In the genomic region with DNA sequence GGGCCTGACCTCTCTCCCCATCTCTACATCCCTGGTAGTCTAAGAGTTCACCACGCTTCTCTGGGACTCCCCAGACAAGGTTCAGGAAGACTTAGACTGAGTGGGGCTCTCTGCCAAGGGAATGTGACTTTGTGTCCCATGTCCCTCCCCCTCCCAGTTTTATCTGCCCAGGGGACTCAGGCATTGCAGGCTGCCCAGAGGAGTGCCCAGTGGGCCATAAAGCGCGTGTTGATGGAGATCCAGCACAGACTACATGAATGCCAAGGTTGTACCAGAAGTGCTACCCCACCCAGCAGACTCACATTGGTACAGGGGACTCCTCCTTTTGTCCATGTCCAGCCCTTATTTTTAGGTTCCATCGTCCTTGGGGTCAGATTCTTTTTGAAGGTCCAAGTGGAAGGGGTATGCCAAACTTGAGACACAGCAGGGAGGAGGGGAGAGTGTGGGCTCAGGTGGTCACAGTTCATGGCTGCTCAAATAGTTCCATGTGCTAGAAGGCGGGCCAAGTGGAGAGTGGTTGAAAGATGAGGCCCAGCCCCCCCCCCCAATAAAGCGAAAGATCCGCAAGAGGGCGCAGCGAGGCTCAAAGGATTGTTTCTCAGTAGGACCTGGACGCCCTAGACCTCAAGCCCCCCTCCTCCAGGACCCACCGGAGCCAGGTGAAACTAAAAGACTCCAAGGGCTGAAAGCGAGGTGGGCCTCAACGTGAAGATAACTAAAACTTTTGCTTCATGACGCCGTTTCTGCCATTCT, we compare ENCODE assay signal across 9 mouse cellular contexts. TPM values are rescaled to one million over a fixed set of nuclear protein-coding genes. Genes with fewer than 3 reads are reported as not detected.
A peak's percentile ranks its signal among the peaks of the same experiment; 100 is the strongest.
DNase-seq lines count a peak whose midpoint lies in the region; ATAC-seq and TF ChIP-seq lines count a peak whose summit lies in the region.
"Had no signal": no experiment of that assay in that cellular context is flagged by ENCODE, and none has a peak within 500 bp of the region (broad histone marks: within the 10 kb centered on the region; RNA-seq: fewer than 3 reads in every experiment).

No protein-coding gene starts in this region.

- H3K27me3 ChIP-seq in kidney, embryonic 14.5 days (ENCODE audit: control insufficient read depth, insufficient read depth, low read length): peaks cover 57% of the 10 kb centered on the region
- H3K27me3 ChIP-seq in embryonic facial prominence, embryonic 13.5 days: peaks cover 81% of the 10 kb centered on the region
- H3K27me3 ChIP-seq in midbrain, embryonic 11.5 days (ENCODE audit: control insufficient read depth, insufficient read depth, low read length): peaks cover 31% of the 10 kb centered on the region
- peaks cover 39% of the 10 kb centered on the region for H3K27me3 ChIP-seq in lung, postnatal 0 days (replicated peaks; ENCODE audit: insufficient read depth, low read length)

- no peaks in the 10 kb centered on the region for H3K36me3 ChIP-seq in kidney, embryonic 14.5 days (ENCODE audit: control insufficient read depth, insufficient read depth, low read length)
- no peaks in the 10 kb centered on the region for H3K36me3 ChIP-seq in embryonic facial prominence, embryonic 13.5 days
- H3K36me3 ChIP-seq in midbrain, embryonic 11.5 days (ENCODE audit: control insufficient read depth, insufficient read depth, low read length): no peaks in the 10 kb centered on the region
- H3K36me3 ChIP-seq in lung, postnatal 0 days (ENCODE audit: insufficient read depth, low read length): no peaks in the 10 kb centered on the region

- TF ChIP-seq CTCF in lung, postnatal 0 days (IDR thresholded peaks at IDR 0.05): no peak

- 34% methylated on average over 15 of the region's 15 CpGs for WGBS in kidney, embryonic 14.5 days
- WGBS in embryonic facial prominence, embryonic 13.5 days: 29% methylated on average over 15 of the region's 15 CpGs
- 27% methylated on average over 15 of the region's 15 CpGs for WGBS in midbrain, embryonic 11.5 days
- WGBS in lung, postnatal 0 days: 28% methylated on average over 15 of the region's 15 CpGs

- H3K9me3 ChIP-seq in kidney, embryonic 14.5 days (ENCODE audit: control insufficient read depth, low read length): no peaks in the 10 kb centered on the region
- H3K9me3 ChIP-seq in embryonic facial prominence, embryonic 13.5 days: no peaks in the 10 kb centered on the region
- H3K9me3 ChIP-seq in midbrain, embryonic 11.5 days (ENCODE audit: control insufficient read depth, low read length): no peaks in the 10 kb centered on the region
- no peaks in the 10 kb centered on the region for H3K9me3 ChIP-seq in lung, postnatal 0 days (ENCODE audit: low read length)

- no peak overlapping the region for H3K4me3 ChIP-seq in kidney, embryonic 14.5 days (ENCODE audit: low read length)
- H3K4me3 ChIP-seq in embryonic facial prominence, embryonic 13.5 days: no peak overlapping the region
- H3K4me3 ChIP-seq in midbrain, embryonic 11.5 days (ENCODE audit: low read depth, low read length): no peak overlapping the region
- no peak overlapping the region for H3K4me3 ChIP-seq in lung, postnatal 0 days (ENCODE audit: low read depth, low read length)

- no peak for ATAC-seq in kidney, embryonic 14.5 days (ENCODE audit: low FRiP score, low TSS enrichment)
- ATAC-seq in embryonic facial prominence, embryonic 13.5 days (ENCODE audit: insufficient number of reproducible peaks, insufficient read depth, low FRiP score, low TSS enrichment, low read depth): no peak
- ATAC-seq in midbrain, embryonic 11.5 days (ENCODE audit: low FRiP score): no peak
- no peak for ATAC-seq in lung, postnatal 0 days

- H3K4me2 ChIP-seq in kidney, embryonic 14.5 days (replicated peaks; ENCODE audit: low read depth, low read length): peak overlapping the region; percentile 21; the same call in 1 of the 2 replicates
- peak overlapping the region; percentile 43 for H3K4me2 ChIP-seq in embryonic facial prominence, embryonic 13.5 days
- peak overlapping the region; percentile 28; the same call in 1 of the 2 replicates for H3K4me2 ChIP-seq in midbrain, embryonic 11.5 days
- no peak overlapping the region for H3K4me2 ChIP-seq in lung, postnatal 0 days (replicated peaks; ENCODE audit: low read depth, low read length)

- DNase-seq in kidney, adult 11 months: no peak
- peak; percentile 54 for DNase-seq in ES-CJ7 (ENCODE audit: low read depth, low spot score)
- DNase-seq in midbrain, embryonic 11.5 days (ENCODE audit: low spot score, missing footprints): no peak
- no peak for DNase-seq in natural killer cell, adult 2 months (ENCODE audit: low spot score in 2 of 2)
- no peak for DNase-seq in lung, postnatal 0 days (ENCODE audit: low spot score)
- DNase-seq in layer of hippocampus, postnatal 14 days (ENCODE audit: low spot score in 2 of 2): no peak

- H3K9ac ChIP-seq in kidney, embryonic 14.5 days (ENCODE audit: low read depth, low read length): no peak overlapping the region
- no peak overlapping the region for H3K9ac ChIP-seq in embryonic facial prominence, embryonic 13.5 days
- H3K9ac ChIP-seq in midbrain, embryonic 11.5 days (ENCODE audit: low read length): no peak overlapping the region
- H3K9ac ChIP-seq in lung, postnatal 0 days (replicated peaks; ENCODE audit: low read depth): no peak overlapping the region

- TF ChIP-seq EP300 in lung, postnatal 0 days (IDR thresholded peaks at IDR 0.05): no peak

- no peak overlapping the region for H3K27ac ChIP-seq in kidney, embryonic 14.5 days (ENCODE audit: low read depth, low read length)
- H3K27ac ChIP-seq in embryonic facial prominence, embryonic 13.5 days: no peak overlapping the region
- no peak overlapping the region for H3K27ac ChIP-seq in midbrain, embryonic 11.5 days (ENCODE audit: low read depth, low read length)
- no peak overlapping the region for H3K27ac ChIP-seq in lung, postnatal 0 days (ENCODE audit: low read length)

- H3K4me1 ChIP-seq in kidney, embryonic 14.5 days (ENCODE audit: control insufficient read depth, insufficient read depth, low read length): peaks cover 8% of the 10 kb centered on the region; the same call in 1 of the 2 replicates
- H3K4me1 ChIP-seq in embryonic facial prominence, embryonic 13.5 days: peaks cover 12% of the 10 kb centered on the region
- peaks cover 4% of the 10 kb centered on the region; the same call in 1 of the 2 replicates for H3K4me1 ChIP-seq in midbrain, embryonic 11.5 days (ENCODE audit: control insufficient read depth, insufficient read depth, low read length)
- peaks cover 2% of the 10 kb centered on the region; the same call in 1 of the 2 replicates for H3K4me1 ChIP-seq in lung, postnatal 0 days (ENCODE audit: insufficient read depth, low read depth, low read length)

RNA-seq across cellular contexts. Expression of gene Prss56, which starts 1.1 kb away (rescaled TPM):
- polyA plus RNA-seq in kidney, embryonic 14.5 days (2014; fragmentation: Nextera tagmentation; extraction: Ambion mirVana): not detected in 2 replicates
- not detected in 2 replicates for polyA plus RNA-seq in embryonic facial prominence, embryonic 13.5 days (2015; fragmentation: Nextera tagmentation; extraction: Ambion mirVana)
- polyA plus RNA-seq in midbrain, embryonic 11.5 days (2014; fragmentation: Nextera tagmentation; extraction: Ambion mirVana): not detected in 2 replicates
- polyA plus RNA-seq in lung, postnatal 0 days (2015; fragmentation: Nextera tagmentation; extraction: Ambion mirVana): not detected in 2 replicates
- under 1 TPM; 0.62 to 0.91 TPM for total RNA-seq in layer of hippocampus, postnatal 14 days (2021)
- total RNA-seq: common myeloid progenitor, adult 5-6 weeks had no signal

RNA-seq across cellular contexts. Expression of gene Chrnd, which starts 6.2 kb away (rescaled TPM):
- polyA plus RNA-seq in kidney, embryonic 14.5 days (2014; fragmentation: Nextera tagmentation; extraction: Ambion mirVana): 0.13 and 0.62 TPM in 2 replicates
- polyA plus RNA-seq in embryonic facial prominence, embryonic 13.5 days (2015; fragmentation: Nextera tagmentation; extraction: Ambion mirVana): 0.87 and 1.0 TPM in 2 replicates
- not detected in 2 replicates for polyA plus RNA-seq in midbrain, embryonic 11.5 days (2014; fragmentation: Nextera tagmentation; extraction: Ambion mirVana)
- not detected in 2 replicates for polyA plus RNA-seq in lung, postnatal 0 days (2015; fragmentation: Nextera tagmentation; extraction: Ambion mirVana)
- not detected for total RNA-seq in layer of hippocampus, postnatal 14 days (2021)
- total RNA-seq: common myeloid progenitor, adult 5-6 weeks had no signal

RNA-seq across cellular contexts. Expression of gene Chrng, which starts 20.3 kb away (rescaled TPM):
- 0.30 and 0.34 TPM in 2 replicates for polyA plus RNA-seq in kidney, embryonic 14.5 days (2014; fragmentation: Nextera tagmentation; extraction: Ambion mirVana)
- 2.9 and 3.0 TPM in 2 replicates for polyA plus RNA-seq in embryonic facial prominence, embryonic 13.5 days (2015; fragmentation: Nextera tagmentation; extraction: Ambion mirVana)
- not detected in 2 replicates for polyA plus RNA-seq in midbrain, embryonic 11.5 days (2014; fragmentation: Nextera tagmentation; extraction: Ambion mirVana)
- polyA plus RNA-seq in lung, postnatal 0 days (2015; fragmentation: Nextera tagmentation; extraction: Ambion mirVana): 0.04 TPM in 1 of 2 replicates, not detected in the other
- total RNA-seq in layer of hippocampus, postnatal 14 days (2021): not detected
- total RNA-seq: common myeloid progenitor, adult 5-6 weeks had no signal

RNA-seq across cellular contexts. Expression of gene Ecel1, which starts 27.9 kb away (rescaled TPM):
- polyA plus RNA-seq in kidney, embryonic 14.5 days (2014; fragmentation: Nextera tagmentation; extraction: Ambion mirVana): 0.11 and 0.20 TPM in 2 replicates
- polyA plus RNA-seq in embryonic facial prominence, embryonic 13.5 days (2015; fragmentation: Nextera tagmentation; extraction: Ambion mirVana): 0.81 and 0.90 TPM in 2 replicates
- 2.7 and 3.1 TPM in 2 replicates for polyA plus RNA-seq in midbrain, embryonic 11.5 days (2014; fragmentation: Nextera tagmentation; extraction: Ambion mirVana)
- 0.17 and 0.39 TPM in 2 replicates for polyA plus RNA-seq in lung, postnatal 0 days (2015; fragmentation: Nextera tagmentation; extraction: Ambion mirVana)
- total RNA-seq in layer of hippocampus, postnatal 14 days (2021): 1 to 10 TPM; 3.6 to 4.4 TPM
- total RNA-seq: common myeloid progenitor, adult 5-6 weeks had no signal

RNA-seq across cellular contexts. Expression of gene Eif4e2, which starts 29.5 kb away (rescaled TPM):
- polyA plus RNA-seq in kidney, embryonic 14.5 days (2014; fragmentation: Nextera tagmentation; extraction: Ambion mirVana): 122 and 150 TPM in 2 replicates
- polyA plus RNA-seq in embryonic facial prominence, embryonic 13.5 days (2015; fragmentation: Nextera tagmentation; extraction: Ambion mirVana): 167 and 170 TPM in 2 replicates
- 130 and 135 TPM in 2 replicates for polyA plus RNA-seq in midbrain, embryonic 11.5 days (2014; fragmentation: Nextera tagmentation; extraction: Ambion mirVana)
- polyA plus RNA-seq in lung, postnatal 0 days (2015; fragmentation: Nextera tagmentation; extraction: Ambion mirVana): 110 and 118 TPM in 2 replicates
- total RNA-seq in layer of hippocampus, postnatal 14 days (2021): 10 to 100 TPM; 73.0 to 81.0 TPM
